Mouse (Mus musculus) cerebellum, postnatal 36 days (tissue): ENCODE data around the gene Gm12184.
A peak's percentile ranks its signal among the peaks of the same experiment; 100 is the strongest.
"Not testable (repeated sequence)": the region's sequence is repeated elsewhere in the genome, so short reads cannot be mapped to it uniquely, and the experiment has no call there.

Source experiments
- DNase-seq, 2 experiments: peaks; one replicate each; pipeline ENCODE4 v3.0.0; 2021 to 2022; ENCODE audit warnings: mixed read lengths in 2 of 2

The Gm12184 gene

GRCm38 (mm10) chr11:48798984-48799920 is 27.2 kb downstream of the Gm12184 start:
- no peak for DNase-seq

DNA sequence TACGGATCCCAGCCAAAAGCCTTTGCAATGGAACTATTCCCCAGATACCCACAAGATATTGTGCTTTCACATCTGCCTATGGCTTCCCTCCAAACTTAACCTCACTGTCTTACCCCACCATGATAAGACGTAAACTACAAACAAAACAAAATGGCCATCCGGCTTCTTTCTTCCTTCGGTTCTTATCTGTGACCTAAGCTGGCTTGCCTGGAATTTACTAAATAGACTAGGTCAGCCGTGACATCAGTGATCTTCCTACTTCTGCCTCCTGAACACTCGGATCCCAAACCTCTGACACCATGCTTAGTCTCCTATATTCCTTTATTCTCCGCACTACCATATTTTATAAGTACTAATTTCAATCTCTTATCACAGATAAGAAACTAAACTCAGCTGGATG is 28.1 kb downstream of the Gm12184 start:
- DNase-seq: no peak

GRCm38 (mm10) chr11:48797287-48797686 is 29.2 kb downstream of the Gm12184 start:
- DNase-seq: no peak

GRCm38 (mm10) chr11:48796290-48796689 is 30.2 kb downstream of the Gm12184 start:
- no peak for DNase-seq

GRCm38 (mm10) chr11:48795221-48795620 is 31.2 kb downstream of the Gm12184 start:
- no peak for DNase-seq

DNA sequence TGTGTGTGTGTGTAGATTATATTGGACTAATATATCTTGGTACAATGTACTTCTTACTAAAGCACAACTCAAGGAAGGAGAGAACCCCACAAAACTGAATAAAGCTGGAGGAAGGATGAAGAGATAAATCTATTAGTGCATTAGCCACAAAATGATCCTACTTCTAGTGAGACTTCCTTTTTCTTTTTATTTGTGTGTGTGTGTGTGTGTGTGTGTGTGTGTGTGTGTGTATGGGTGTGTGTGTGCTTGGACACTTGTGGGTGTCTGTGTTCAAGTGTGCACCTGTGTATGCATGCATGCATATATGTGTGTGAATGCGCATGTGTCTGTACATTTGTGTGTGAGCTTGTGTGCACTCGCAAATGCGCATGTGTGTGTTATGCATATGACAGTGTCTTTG is 33.3 kb downstream of the Gm12184 start:
- no peak for DNase-seq

DNA sequence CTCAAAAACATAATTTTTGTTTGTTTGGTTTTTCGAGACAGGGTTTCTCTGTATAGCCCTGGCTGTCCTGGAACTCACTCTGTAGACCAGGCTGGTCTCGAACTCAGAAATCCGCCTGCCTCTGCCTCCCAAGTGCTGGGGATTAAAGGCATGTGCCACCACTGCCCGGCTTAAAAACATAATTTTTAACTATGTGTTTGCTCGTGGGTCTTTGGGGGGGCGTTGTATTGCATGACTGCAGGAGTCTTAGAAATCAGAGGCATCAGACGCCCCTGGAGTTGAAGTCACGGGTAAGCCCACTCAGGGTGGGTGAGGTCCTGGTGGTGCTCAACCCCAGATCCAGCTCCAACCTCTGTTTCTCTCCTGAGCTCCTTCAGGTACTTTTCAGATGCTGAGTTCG is 34.6 kb downstream of the Gm12184 start:
- DNase-seq: not testable (repeated sequence)

- DNase-seq: no peak
Observed at GRCm38 (mm10) chr11:48790946-48791345, 35.5 kb downstream of the Gm12184 start.

- peak; percentile 89 to 90 for DNase-seq
Observed at GRCm38 (mm10) chr11:48789973-48790823, 36.3 kb downstream of the Gm12184 start.

DNA sequence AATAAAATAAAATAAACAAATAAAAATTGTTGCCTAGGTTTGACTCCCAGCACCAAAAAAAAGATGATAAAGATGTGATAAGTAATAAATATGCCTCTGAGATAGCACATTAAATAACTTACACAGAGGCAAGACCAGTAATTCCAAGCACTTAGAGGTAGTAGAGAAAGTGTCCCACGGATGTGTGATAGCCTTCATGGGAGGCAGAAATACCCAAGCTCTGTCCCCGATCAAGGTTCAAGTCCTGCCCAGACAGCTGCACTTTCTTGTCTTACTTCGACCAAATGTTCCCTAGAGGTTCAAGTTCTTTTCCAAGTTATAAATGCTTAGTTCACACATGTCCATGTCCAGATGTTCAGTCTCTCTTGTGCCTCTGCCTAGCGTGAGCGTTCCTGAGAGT is 37.2 kb downstream of the Gm12184 start:
- no peak for DNase-seq

DNA sequence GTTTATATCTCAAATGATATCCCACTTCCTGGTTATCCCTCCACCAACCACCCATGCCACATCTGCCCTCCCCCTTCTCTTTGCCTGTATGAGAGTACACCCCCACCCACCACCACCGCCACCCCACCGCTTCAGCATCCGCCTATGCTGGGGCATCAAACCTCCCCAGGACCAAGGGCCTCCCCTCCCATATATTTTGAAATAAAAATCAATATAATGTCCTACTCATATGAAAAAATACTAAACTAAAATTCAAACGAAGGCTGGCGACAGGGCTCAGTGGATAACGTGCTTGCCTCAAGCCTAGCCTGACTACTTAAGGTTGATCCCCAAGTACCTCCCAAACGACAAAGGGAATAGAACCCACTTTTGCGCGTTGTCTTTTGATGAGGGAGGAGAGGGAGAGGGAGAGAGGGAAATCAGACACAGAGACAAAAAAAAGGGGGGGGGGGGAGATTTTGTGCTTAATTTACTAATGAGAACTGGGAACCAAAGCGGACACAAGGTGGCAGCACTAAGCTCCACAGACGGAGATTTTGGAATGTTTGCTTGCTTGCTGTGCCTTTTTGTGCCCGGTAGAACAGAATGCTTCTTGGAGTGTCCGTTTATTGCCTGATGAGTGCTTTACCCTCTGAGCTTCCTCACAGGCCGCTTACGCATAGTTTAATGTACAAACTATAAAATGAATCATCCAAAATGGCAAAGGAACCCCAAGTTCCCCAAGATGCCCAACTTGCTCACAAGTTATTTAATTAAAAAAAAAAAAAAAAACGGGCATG is 38.0 kb downstream of the Gm12184 start:
- DNase-seq: peak; percentile 84 to 90

GRCm38 (mm10) chr11:48787455-48788211 is 38.8 kb downstream of the Gm12184 start:
- DNase-seq: no peak

GRCm38 (mm10) chr11:48782243-48782642 is 44.2 kb downstream of the Gm12184 start:
- DNase-seq: no peak

GRCm38 (mm10) chr11:48779450-48779849 is 47.0 kb downstream of the Gm12184 start:
- no peak for DNase-seq

GRCm38 (mm10) chr11:48777303-48777702 is 49.2 kb downstream of the Gm12184 start:
- DNase-seq: no peak

DNA sequence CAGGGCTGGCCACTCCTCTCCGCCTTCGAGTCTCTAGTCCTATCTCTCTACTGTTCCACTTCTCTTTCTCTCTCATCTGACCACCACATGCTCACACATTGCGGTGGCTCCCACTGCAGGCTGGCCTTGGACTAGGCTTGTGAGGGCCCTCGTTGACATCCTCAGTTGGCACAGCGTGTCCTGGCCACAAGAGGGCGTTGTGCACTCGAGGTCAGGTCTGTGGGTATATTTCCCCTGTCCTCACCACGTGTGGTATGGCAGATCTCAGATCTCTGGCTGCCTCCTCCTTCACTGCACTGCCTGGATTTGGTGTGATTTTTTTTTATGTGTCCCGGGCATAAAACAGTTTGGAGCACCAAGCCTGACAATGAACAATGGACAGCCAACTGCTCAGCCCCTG is 49.8 kb downstream of the Gm12184 start:
- no peak for DNase-seq

- DNase-seq: peak in 1 of 2 experiments; percentile 56
Observed at GRCm38 (mm10) chr11:48775483-48775882, 51.0 kb downstream of the Gm12184 start.
